Mouse (Mus musculus) hindbrain, embryonic 16.5 days (tissue): ENCODE measurements at regions not wholly inside any gene's neighbourhood (a gene's known extent, or its start where the extent isn't known, plus 50 kb on each side); places are given as distances from the start of the nearest gene placed in this dataset.
"Not testable (repeated sequence)": the region's sequence is repeated elsewhere in the genome, so short reads cannot be mapped to it uniquely, and the experiment has no call there.

Source experiments
- ATAC-seq: fragments of 200-750 bp; cut with Nextera tagmentation; 2 replicates; pipeline ENCODE4 v1.8.0; 2017; ENCODE audit warnings: moderate TSS enrichment, moderate library complexity
- H3K27ac ChIP-seq: fragments of 300-500 bp; sonication (generic); 2 replicates; pipeline ENCODE4 v1.5.1; 2014; ENCODE audit warnings: low read depth, mild to moderate bottlenecking, control low read depth, low read length, moderate library complexity
- H3K27me3 ChIP-seq: fragments of 300-500 bp; sonication (generic); replicated peaks from 2 replicates; pipeline ENCODE4 v1.6.1; 2014; ENCODE audit warnings: low read length; ENCODE audit not compliant: control insufficient read depth, insufficient read depth
- H3K36me3 ChIP-seq: fragments of 300-500 bp; sonication (generic); 2 replicates; pipeline ENCODE4 v1.6.1; 2014; ENCODE audit warnings: mild to moderate bottlenecking, low read length, moderate library complexity, mixed read lengths; ENCODE audit not compliant: control insufficient read depth, insufficient read depth
- H3K4me1 ChIP-seq: fragments of 300-500 bp; sonication (generic); 2 replicates; pipeline ENCODE4 v1.6.1; 2014; ENCODE audit warnings: low read depth, low read length; ENCODE audit not compliant: control insufficient read depth, insufficient read depth
- H3K4me2 ChIP-seq: fragments of 300-500 bp; sonication (generic); 2 replicates; pipeline ENCODE4 v1.6.1; 2014; ENCODE audit warnings: mild to moderate bottlenecking, low read length, control low read depth, moderate library complexity
- H3K4me3 ChIP-seq: fragments of 300-500 bp; sonication (generic); 2 replicates; pipeline ENCODE4 v1.5.1; 2014; ENCODE audit warnings: mild to moderate bottlenecking, low read length, control low read depth, moderate library complexity
- H3K9ac ChIP-seq: fragments of 300-500 bp; sonication (generic); 2 replicates; pipeline ENCODE4 v1.6.1; 2014; ENCODE audit warnings: low read depth, mild to moderate bottlenecking, control low read depth, low read length, moderate library complexity
- H3K9me3 ChIP-seq: fragments of 300-500 bp; sonication (generic); 2 replicates; pipeline ENCODE4 v1.6.1; 2014; ENCODE audit warnings: mild to moderate bottlenecking, low read length, moderate library complexity; ENCODE audit not compliant: control insufficient read depth
- WGBS: fragments of 180-500 bp; shearing (Covaris S2); extraction: QIAGEN DNeasy Blood & Tissue Kit; methylation state at CpG from one replicate; pipeline ENCODE4 v1.1.7; 2014; 5-methylcytosine and 5-hydroxymethylcytosine counted together

DNA sequence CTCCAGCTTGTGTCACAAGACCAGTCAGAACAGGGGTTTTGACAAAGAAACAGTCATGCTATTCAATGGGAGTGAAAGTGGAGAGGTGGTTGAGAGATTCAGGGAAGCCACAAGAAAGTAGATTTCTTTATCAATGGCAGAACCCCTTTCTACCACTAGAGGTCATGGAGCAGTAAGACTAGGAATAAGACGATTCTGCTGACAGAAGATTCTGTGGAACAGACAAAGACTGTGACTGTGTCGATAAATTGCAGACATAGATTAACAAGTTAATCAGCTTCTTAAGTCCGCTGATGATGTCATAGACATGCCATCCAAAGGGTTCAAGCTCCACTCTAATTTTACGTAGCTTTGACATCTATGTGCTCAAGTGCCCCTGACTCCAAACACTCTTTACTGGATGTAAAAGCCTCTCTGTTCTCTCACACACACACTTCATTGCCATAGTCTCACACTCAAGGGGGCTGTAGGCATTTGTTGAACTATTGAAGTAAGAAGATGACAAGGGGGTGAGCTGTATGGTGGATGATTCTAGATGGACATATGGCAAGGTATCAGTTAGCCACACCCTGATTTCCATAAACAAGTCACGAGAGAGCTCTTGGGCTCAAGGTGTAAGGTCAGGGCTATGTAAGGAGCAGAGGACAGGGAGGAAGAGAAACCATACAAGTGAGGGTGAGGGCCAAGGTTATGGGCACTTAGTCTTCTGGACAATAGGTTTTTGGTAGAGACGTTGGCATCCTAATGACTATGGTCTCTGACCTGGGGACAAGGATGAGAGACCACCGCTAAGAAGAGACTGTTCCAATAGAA, 102.9 kb upstream of the Fhl2 start:
- 51% methylated on average over 7 of the region's 7 CpGs for WGBS
- Histone ChIP-seq H3K9ac (no peak overlapping the region), H3K9me3 (no peaks in the 10 kb centered on the region), H3K27me3 (peaks cover 3% of the 10 kb centered on the region; the same call in 1 of the 2 replicates), H3K36me3 (no peaks in the 10 kb centered on the region), H3K27ac (no peak overlapping the region), H3K4me1 (no peaks in the 10 kb centered on the region), H3K4me3 (no peak overlapping the region), H3K4me2 (no peak overlapping the region)
- ATAC-seq: peak; percentile 83

DNA sequence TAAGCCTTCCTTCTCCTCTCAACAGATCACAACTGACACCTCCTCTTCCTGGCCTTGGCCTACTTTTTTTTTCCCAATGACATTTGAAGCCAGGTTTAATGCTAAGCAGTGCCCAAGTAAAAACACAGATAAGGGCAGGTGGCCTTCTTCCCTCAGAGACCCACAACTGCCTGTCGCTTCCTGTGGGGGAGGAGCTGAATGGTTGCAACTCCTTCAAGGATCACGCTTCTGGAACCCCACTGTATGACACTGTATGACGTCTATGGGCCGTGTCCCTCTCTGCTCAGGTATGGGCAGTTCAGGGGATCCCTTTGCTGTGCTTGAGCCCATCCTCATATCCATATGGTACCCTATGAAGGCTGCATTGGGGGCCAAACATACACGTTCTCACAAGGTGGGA, 103.9 kb upstream of the Fhl2 start:
- peaks cover 3% of the 10 kb centered on the region; the same call in 1 of the 2 replicates for H3K27me3 ChIP-seq
- H3K4me3 ChIP-seq: no peak overlapping the region
- WGBS: 92% methylated on average over 5 of the region's 5 CpGs
- no peaks in the 10 kb centered on the region for H3K36me3 ChIP-seq
- no peak overlapping the region for H3K27ac ChIP-seq
- no peak overlapping the region for H3K4me2 ChIP-seq
- no peaks in the 10 kb centered on the region for H3K9me3 ChIP-seq
- ATAC-seq: no peak
- no peaks in the 10 kb centered on the region for H3K4me1 ChIP-seq
- no peak overlapping the region for H3K9ac ChIP-seq

DNA sequence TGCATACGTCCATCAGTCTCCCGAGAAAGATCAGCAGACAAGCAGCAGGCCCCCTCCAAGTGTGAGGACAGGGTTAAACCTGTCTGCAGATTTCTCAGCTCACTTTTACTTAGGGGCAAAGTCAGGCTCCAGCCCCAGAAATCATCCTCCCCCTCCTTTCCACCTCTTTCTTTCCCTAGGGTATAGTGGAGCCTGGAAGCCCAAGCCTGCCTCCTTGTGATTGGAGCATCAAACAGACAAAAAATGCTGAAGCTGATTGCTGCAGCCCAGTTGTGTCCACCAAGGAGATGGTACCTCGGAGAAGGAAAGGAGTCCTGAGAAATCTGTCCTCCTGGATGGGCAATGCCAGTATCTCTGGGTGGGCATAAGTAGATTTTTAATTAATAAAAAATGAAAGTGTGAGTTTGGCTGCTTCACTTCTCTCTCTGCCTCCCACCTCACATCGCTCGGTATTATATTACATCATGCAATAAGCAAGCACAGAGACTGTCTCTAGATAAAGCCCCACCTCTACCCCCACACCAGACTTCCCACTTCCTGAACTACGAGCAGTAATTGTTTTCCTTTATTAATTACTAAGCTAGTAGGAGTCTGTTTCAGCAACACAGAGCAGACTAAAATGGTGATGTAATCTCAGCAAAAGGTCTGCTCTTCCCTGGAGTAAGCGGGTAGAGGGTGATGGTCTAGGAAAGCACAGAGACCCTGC, 105.2 kb upstream of the Fhl2 start:
- no peak for ATAC-seq
- Histone ChIP-seq H3K4me3 (no peak overlapping the region), H3K9me3 (no peaks in the 10 kb centered on the region), H3K4me2 (no peak overlapping the region), H3K9ac (no peak overlapping the region), H3K27me3 (peaks cover 3% of the 10 kb centered on the region; the same call in 1 of the 2 replicates), H3K27ac (no peak overlapping the region), H3K4me1 (no peaks in the 10 kb centered on the region), H3K36me3 (no peaks in the 10 kb centered on the region)
- 74% methylated on average over 7 of the region's 7 CpGs for WGBS

DNA sequence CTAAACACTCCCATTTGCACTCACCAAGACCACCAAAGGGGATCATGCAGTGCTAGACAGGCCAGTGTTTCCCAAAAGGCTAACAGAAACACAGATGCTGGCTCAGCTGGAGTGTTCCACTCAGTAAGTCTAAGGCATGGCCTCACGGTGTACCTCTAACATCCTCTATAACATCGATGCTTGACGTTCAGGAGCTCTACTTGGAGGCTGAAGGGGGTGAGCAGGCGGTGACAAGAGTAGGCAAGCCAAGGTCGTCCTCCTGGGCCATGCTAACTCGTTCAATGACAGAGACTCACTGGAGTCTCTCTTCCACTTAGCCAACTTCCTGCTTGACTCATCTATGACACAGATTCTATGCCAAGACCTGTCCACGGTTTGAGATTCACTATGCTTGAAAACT, 105.9 kb upstream of the Fhl2 start:
- Histone ChIP-seq H3K27me3 (peaks cover 3% of the 10 kb centered on the region; the same call in 1 of the 2 replicates), H3K27ac (no peak overlapping the region), H3K9ac (no peak overlapping the region), H3K4me3 (no peak overlapping the region), H3K4me1 (no peaks in the 10 kb centered on the region), H3K36me3 (no peaks in the 10 kb centered on the region), H3K9me3 (no peaks in the 10 kb centered on the region), H3K4me2 (no peak overlapping the region)
- no peak for ATAC-seq
- WGBS: 85% methylated on average over 7 of the region's 7 CpGs

DNA sequence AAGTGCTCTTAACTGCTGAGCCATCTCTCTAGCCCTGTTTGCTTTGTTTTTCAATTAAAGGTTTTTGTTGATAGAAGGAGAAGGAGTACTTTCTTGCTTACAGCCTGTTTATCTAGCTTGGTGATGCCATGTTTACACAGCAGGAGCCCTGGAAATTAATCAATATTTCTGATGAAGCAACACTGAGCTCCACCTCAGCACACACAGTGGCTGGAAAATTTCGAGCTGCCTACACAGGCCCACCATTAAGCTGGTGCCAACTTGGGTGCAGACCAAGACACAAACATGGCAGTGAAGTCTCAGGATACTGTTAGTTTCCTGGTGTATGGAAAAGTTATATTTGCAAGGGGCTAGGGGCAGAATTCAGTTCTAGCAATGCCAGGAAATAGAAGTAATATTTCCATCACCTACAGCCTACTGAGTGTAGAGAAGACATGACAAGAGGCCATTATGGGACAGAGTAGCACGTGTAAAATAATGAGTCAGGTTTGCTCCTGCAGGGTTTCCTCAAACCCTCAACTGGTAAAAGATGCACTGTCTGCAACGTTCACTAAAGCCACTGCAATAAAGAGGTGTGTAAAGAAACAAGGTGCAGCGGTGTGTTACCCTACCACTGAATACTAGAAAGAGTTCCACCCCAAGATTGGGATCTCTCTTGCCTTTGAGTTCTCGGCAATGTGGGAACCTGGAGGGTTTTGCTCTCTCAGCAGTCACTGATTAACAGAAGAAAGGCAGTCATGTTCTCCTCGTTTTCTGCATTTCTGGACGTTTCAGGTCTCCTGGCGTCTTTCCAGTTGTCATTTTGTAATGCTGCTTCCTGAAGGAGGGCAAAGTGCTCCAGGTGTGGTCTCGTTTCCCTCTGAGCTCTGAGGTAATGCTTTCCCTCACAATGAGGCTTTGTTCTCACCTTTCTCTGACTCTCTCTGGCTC, 108.8 kb upstream of the Fhl2 start:
- Histone ChIP-seq H3K27ac (no peak overlapping the region), H3K36me3 (no peaks in the 10 kb centered on the region), H3K4me1 (peaks cover 2% of the 10 kb centered on the region; the same call in 1 of the 2 replicates), H3K27me3 (no peaks in the 10 kb centered on the region), H3K4me3 (no peak overlapping the region), H3K9me3 (no peaks in the 10 kb centered on the region), H3K4me2 (no peak overlapping the region), H3K9ac (no peak overlapping the region)
- 67% methylated on average over 9 of the region's 9 CpGs for WGBS
- ATAC-seq: no peak

DNA sequence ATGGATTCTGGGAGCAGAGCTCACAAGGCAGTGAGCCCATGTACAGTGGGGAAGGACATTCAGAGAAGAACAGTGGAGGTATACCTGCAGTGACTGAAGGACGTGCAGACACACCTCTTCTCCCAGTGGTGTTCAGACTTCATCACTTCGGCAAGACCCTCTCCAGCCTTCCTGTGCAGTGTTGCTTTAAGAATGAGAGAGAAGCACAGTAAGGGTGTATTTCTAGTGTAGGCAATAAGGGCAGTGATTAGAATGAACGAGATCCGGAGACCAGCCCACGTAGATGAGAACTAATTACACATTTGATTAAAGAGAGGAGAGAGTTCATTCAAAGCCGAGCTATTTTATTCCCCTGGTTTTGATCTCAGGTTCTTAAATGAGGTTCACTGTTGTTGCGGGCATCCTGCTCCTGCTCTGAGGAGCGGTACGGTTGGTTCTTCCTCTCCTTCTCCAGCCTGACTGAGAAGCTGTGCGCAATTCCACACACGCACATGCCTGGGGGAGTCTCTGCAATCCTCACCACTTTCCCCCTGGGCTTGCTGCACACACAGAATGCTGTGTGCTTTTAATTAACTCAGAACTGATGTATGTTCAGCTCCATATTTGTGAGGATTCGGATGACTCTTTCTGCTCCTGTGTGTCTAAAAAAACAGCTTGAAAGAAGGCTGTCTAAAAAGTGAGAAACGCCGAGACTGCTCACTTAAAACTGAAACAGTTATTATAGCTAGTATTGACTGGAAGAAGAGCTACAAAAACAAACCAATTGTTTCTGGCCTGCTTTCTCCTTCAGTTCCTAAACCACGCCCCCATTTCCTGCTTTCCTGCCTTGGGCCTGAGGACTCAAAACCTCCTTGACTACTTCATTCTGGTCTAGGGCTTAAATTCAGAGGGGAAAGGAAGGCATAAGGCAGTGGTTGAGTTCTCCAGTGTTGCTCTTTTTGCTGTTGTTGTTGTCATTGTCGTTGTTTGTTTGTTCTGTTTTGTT, 114.2 kb upstream of the Fhl2 start:
- Histone ChIP-seq H3K4me2 (peak overlapping the region; percentile 9), H3K27ac (no peak overlapping the region), H3K4me1 (peaks cover 2% of the 10 kb centered on the region; the same call in 1 of the 2 replicates), H3K9ac (no peak overlapping the region), H3K9me3 (no peaks in the 10 kb centered on the region), H3K27me3 (no peaks in the 10 kb centered on the region), H3K4me3 (no peak overlapping the region), H3K36me3 (no peaks in the 10 kb centered on the region)
- ATAC-seq: peak; percentile 74
- 47% methylated on average over 16 of the region's 16 CpGs for WGBS

DNA sequence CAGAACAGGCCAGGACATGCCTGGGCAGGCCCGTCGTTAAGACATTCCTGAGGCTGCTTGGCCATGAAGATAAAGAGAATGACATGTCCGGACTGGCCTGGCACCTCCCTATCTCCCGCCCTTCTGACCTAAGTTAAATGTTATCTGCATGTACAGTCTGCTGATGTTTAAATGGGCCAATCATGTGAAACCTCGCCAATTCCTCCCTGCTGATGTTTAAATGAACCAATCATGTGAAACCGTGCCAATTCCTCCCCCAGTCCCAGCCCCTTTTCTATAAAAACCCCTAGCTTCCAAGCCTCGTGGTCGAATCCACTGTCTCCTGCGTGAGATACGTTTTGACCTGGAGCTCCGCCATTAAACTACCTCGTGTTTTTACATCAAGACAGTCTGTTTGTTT, 119.5 kb upstream of the Fhl2 start:
- not testable (repeated sequence) for H3K27me3 ChIP-seq
- WGBS: 75% methylated on average over 12 of the region's 12 CpGs

More for the DNA sequence above, 119.5 kb upstream of the Fhl2 start:
- ATAC-seq, H3K9me3 ChIP-seq, H3K4me2 ChIP-seq, H3K4me1 ChIP-seq, H3K36me3 ChIP-seq, H3K27ac ChIP-seq, H3K9ac ChIP-seq, H3K4me3 ChIP-seq: not testable (repeated sequence)
